Mouse (Mus musculus): ENCODE results near the gene Gtpbp4.
"Not testable (repeated sequence)": the region's sequence is repeated elsewhere in the genome, so short reads cannot be mapped to it uniquely, and the experiment has no call there.

Gtpbp4 gene

DNA sequence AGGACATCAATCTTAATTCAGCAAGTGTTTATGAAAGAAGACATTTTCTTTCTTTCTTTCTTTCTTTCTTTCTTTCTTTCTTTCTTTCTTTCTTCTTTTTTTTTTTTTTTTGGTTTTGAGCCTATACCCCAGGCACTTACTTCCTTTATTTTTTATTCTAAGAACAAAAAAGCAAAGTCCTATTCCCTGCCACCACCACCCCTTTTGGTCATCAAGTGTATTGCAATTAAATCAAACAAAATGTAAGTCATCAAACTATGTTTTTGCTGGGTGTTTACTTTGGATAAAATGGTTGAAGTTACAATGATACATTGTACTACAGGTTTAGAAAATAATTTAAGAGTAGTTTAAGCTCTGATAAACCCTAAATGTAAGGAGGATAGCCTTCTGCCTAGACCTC, 23.5 kb downstream of the Gtpbp4 start:
- no peak for DNase-seq (ENCODE audit: low read depth, low spot score)

DNA sequence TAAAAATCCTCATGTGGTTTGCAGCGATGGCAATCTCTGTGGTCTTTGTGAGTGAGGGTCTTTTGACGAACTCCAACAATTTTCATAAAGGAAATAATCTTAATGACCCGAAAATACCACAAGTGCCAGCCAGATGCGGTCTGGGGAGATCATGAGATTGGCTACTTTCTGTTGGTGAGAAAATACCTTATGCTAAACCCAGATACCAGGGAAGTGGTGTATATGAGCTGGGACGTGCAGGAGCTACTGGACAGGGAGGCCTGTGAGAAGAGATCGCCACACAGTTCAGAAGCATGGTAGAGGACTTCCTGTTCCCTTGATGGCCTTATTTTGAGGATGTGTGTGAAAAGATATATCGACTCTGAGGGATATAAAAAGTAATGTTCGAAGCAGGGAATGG, 28.1 kb downstream of the Gtpbp4 start:
- DNase-seq (ENCODE audit: low read depth, low spot score) = no peak

DNA sequence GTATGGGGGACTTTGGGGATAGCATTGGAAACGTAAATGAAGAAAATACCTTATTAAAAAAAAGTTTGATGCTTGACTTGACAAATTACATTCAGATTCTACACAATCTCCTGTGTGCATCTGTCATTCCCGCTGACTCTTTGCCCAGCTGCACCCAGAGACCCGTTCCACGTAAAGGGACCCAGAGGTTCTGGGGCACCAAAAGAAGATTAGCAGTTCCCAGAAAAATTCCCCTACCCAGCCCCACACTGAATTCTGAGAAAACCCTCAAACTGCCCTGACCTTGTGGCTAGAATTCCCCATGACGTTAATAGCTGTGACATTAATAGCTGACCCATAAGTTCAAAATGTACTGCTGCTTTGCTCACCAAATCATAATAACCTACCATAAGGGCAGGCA, 30.7 kb downstream of the Gtpbp4 start:
- DNase-seq (ENCODE audit: low read depth, low spot score) = no peak

DNA sequence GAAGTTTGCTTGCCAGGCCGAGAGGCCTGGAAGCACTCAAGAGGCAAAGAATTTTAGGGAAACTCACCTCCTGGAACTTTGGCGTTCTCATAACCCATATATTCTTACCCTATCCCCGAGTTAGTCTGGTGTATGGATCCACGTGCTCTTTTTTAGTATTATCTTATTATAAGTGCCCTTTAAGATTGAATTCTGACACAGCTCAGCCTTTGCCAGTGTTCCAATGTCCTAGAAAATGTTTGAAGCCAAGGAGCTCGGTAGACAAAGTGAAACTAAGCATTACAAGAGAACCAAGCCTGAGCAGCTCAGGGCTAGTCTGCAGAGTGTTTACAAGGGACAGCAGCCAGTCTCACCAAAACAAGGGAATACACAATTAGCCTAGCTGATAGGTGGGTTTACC, 33.6 kb downstream of the Gtpbp4 start:
- not testable (repeated sequence) for DNase-seq (ENCODE audit: low read depth, low spot score)

DNA sequence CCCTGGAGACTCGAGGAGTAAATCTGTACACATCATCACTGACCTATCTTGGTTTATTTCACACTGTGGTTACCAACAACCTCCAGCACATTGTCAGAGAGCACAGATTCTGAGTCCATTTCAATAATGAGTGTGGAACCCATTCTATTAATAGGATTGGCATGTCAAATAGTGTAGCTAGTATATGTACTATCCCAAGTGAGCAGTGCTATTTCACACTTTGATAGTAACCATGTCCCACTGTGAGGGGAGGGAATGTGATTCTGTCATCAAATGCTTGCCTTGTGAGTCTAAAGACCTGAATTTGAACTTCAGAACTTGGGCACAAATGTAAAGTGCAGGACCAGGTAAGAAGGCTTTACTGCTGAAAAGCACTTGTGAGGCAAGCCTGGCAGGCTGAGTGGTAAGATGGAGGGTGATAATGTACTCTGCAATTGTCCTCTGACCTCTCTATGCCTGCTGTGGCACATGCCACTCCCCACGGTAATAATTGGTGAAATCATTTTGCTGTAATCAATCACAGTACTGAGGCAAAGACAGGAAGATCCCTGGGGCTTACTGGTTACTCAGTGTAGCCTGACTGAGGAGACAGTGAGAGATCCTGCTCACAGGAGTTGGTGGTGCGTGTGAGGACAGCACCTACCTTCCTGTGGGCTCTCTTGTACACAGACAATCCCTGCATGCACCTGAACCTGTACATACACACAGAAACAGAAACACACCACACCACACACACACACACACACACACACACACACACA, 34.6 kb downstream of the Gtpbp4 start:
- DNase-seq (ENCODE audit: low read depth, low spot score) = not testable (repeated sequence)

DNA sequence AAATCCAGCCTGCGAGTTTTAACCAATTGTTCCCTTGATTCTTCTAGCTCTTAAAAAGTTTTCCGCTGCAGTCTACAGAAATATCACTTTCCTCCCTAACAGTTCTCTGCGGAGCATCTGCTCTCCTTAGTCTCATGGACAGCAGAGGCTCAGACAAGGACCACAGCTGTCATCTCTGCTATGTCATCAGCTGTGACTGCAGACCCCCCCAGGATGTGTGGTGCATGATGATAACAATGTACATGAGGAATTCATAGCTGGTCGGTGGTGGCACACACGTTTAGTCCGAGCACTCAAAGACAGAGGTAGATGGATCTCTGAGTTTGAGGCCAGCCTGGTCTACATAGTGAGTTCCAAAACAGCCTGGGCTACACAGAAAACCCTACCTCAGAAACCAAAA, 36.3 kb downstream of the Gtpbp4 start:
- not testable (repeated sequence) for DNase-seq (ENCODE audit: low read depth, low spot score)

DNA sequence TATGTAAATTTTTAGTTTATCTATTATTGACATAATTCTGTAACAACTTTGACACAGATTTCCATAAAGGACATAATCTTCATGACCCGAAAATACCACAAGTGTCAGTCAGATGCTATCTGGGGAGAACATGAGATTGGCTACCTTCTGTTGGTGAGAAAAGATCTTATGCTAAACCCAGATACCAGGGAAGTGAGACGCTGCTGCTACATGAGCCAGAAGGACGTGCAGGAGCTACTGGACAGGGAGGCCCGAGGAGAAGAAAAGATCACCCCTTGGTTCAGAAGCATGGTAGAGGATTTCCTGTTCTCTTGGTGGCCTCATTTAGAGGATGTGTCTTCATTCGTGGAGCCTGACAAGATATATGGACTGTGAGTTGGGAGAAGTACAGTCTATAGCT, 36.8 kb downstream of the Gtpbp4 start:
- not testable (repeated sequence) for DNase-seq (ENCODE audit: low read depth, low spot score)

DNA sequence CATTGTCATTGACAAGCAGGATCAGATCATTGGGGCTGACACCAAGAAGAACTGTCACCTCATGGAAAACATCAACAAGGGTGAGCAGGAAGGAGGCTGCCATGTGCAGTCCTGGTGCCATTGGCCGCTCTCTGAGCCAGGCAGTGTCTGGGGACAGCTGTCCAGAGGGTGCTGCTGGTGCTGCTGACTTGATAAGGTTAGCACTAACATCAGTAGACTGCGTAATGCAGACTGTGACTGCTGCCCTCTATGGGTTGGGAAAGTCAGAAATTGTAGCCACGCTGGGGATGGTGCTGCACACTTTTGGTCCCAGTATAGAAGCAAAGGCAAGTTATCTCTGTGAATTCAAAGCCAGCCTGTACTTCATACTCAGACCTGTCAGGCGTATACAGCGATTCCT, 39.0 kb downstream of the Gtpbp4 start:
- not testable (repeated sequence) for DNase-seq (ENCODE audit: low read depth, low spot score)

DNA sequence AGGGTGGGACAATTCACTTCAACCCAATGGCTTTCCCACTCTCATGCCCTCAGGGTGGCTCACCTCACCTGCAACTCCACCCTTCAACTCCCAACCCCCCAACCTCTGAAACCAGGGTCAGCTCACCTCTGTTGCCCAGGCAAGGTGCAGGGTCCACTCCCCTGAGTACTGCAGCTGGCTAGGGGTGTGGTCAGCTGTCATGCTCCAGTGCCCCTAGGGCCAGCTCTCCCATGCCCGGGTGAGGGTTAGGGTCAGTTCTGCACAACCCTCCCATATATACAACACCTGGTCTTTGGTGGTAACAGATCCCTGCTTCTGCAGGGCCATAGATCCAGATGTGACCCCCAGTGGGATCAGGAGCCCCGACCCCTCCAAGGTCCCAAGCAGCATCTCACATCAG, 40.8 kb downstream of the Gtpbp4 start:
- not testable (repeated sequence) for DNase-seq (ENCODE audit: low read depth, low spot score)

DNA sequence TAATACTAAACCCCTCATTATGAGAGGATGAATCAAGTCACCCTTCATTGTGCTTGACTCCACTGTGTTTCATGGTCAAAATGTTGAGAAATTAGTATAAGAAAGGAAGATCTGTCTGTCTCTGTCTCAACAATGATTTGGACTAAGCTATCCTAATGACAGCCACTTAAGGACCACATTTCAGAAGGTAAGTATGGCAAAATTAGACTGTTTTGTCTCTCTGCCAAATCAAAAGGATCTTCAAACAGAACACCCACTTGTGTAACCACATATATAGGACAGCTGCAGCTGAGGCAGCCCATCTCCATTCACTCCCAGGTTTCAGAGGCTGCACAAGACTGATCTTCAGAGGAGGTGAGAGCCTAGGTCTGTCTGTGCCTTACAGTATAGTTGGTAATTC, 43.3 kb downstream of the Gtpbp4 start, which contains the start of gene Idi2:
TSS of gene Idi2 (plus strand) at position 301 of the 400 bp plus-strand sequence.
- DNase-seq (ENCODE audit: low read depth, low spot score) = not testable (repeated sequence)

DNA sequence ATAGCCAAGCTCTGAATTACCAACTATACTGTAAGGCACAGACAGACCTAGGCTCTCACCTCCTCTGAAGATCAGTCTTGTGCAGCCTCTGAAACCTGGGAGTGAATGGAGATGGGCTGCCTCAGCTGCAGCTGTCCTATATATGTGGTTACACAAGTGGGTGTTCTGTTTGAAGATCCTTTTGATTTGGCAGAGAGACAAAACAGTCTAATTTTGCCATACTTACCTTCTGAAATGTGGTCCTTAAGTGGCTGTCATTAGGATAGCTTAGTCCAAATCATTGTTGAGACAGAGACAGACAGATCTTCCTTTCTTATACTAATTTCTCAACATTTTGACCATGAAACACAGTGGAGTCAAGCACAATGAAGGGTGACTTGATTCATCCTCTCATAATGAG, 47.8 kb downstream of the Gtpbp4 start, which contains the start of gene Gm9745:
TSS of gene Gm9745 (minus strand) at position 101 of the 400 bp plus-strand sequence.
- not testable (repeated sequence) for DNase-seq (ENCODE audit: low read depth, low spot score)

DNA sequence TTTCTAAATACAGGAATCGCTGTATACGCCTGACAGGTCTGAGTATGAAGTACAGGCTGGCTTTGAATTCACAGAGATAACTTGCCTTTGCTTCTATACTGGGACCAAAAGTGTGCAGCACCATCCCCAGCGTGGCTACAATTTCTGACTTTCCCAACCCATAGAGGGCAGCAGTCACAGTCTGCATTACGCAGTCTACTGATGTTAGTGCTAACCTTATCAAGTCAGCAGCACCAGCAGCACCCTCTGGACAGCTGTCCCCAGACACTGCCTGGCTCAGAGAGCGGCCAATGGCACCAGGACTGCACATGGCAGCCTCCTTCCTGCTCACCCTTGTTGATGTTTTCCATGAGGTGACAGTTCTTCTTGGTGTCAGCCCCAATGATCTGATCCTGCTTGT, 52.1 kb downstream of the Gtpbp4 start:
- DNase-seq (ENCODE audit: low read depth, low spot score) = not testable (repeated sequence)

DNA sequence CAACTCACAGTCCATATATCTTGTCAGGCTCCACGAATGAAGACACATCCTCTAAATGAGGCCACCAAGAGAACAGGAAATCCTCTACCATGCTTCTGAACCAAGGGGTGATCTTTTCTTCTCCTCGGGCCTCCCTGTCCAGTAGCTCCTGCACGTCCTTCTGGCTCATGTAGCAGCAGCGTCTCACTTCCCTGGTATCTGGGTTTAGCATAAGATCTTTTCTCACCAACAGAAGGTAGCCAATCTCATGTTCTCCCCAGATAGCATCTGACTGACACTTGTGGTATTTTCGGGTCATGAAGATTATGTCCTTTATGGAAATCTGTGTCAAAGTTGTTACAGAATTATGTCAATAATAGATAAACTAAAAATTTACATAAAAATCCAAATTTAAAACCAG, 54.2 kb downstream of the Gtpbp4 start:
- DNase-seq (ENCODE audit: low read depth, low spot score) = not testable (repeated sequence)

DNA sequence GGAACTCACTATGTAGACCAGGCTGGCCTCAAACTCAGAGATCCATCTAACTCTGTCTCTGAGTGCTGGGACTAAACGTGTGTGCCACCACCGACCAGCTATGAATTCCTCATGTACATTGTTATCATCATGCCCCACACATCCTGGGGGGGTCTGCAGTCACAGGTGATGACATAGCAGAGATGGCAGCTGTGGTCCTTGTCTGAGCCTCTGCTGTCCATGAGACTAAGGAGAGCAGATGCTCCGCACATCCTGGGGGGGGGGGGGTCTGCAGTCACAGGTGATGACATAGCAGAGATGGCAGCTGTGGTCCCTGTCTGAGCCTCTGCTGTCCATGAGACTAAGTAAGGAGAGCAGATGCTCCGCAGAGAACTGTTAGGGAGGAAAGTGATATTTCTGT, 54.8 kb downstream of the Gtpbp4 start:
- not testable (repeated sequence) for DNase-seq (ENCODE audit: low read depth, low spot score)

DNA sequence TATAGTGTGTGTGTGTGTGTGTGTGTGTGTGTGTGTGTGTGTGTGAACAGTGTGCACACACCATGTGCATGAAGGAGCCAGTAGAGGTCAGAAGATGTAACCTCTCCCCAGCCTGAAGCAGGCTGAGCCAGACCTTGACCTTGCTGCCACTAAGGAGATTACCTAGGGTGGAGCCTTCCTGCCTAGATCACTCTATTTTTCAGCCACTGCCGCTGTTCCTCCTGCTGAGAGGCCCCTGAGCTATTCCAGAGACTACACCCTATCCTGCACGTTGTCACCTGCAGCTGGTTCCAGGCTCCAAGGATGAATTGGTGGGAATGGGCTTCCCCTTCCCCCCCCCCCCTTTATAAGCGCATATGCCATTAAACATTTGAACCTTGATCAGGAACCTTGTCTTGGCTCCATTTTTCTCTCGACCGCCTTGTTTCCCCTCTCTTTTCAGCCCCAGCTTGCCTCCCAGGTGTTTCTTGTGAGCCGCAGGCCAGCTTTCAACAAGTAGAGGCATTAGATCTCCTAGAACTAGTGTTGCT, 58.2 kb downstream of the Gtpbp4 start:
- DNase-seq (ENCODE audit: low read depth, low spot score) = not testable (repeated sequence)

DNA sequence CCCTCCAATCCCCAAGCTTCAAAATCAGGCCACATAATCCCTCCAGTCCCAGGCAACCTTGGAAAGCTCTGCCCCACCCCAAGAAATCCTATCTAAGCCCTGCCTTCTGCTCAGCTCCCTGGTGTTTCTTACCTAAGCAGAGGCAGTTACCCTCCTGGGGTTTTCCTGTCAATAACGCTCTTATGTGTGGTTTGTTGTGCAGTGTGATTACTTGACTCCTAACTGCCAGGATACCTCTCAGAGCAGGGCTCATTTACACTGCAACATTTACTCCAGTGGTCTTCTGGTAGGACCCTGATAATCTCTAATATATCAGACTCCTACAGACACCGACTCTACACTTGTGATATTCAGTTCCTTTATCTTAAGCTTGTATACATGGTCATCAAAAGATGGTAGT, 62.4 kb downstream of the Gtpbp4 start:
- no peak for DNase-seq (ENCODE audit: low read depth, low spot score)
